Mouse (Mus musculus) thymus, adult 2 months (tissue): ENCODE measurements around the gene Mier3.

ENCODE experiments used
- CTCF ChIP-seq: fragments of 200-500 bp; IDR thresholded peaks from 2 replicates; pipeline ENCODE4 v1.5.1; 2012; ENCODE audit warnings: mild to moderate bottlenecking, control low read depth, low read length, moderate library complexity, borderline replicate concordance; ENCODE audit not compliant: control insufficient read depth, poor library complexity, insufficient read depth; ENCODE audit errors: extremely low read depth
- POLR2A ChIP-seq: fragments of 200-500 bp; IDR thresholded peaks from 2 replicates; pipeline ENCODE4 v1.6.1; 2012; ENCODE audit warnings: mild to moderate bottlenecking, low read length, control low read depth, moderate library complexity; ENCODE audit not compliant: control insufficient read depth, poor library complexity, insufficient read depth; ENCODE audit errors: extremely low read depth

- TF ChIP-seq CTCF (no peak), POLR2A (peak; percentile 66)
These were observed 5.1 kb downstream of the Mier3 start for GRCm38 (mm10) chr13:111685751-111686462.
